Mouse (Mus musculus) adrenal gland, postnatal 10 days (tissue): Measurements from ENCODE around the gene Ube2d1. TPM values are rescaled to one million over a fixed set of nuclear protein-coding genes. Genes with fewer than 3 reads are reported as not detected.

ENCODE experiments used
- DNase-seq: peaks from one replicate; pipeline ENCODE4 v3.0.0; 2021; ENCODE audit warnings: mixed read lengths
- long read RNA-seq, 2 experiments: library from polyadenylated mRNA; stranded (forward); transcript quantifications; one replicate each; pipeline ENCODE4 v2.0.0; 2021
- total RNA-seq, 2 experiments: library from RNA; stranded (reverse); gene quantifications; 2 replicates each; pipeline ENCODE4 v1.2.3; 2021

Gene Ube2d1
- total RNA-seq: 10 to 100 TPM; 18.9 to 27.0 TPM
- long read RNA-seq, experiment 1, transcript Ube2d1-201 (7 exons, 1,431 nt): major isoform, 11 of 11 reads
- long read RNA-seq, experiment 1, partial matches to known transcripts: 0 of 11 reads
- long read RNA-seq, experiment 1, other reads (novel, unspliced or antisense): 0 of 11 reads
- long read RNA-seq, experiment 2, partial matches to known transcripts: 0 of 4 reads
- long read RNA-seq, experiment 2, other reads (novel, unspliced or antisense): 0 of 4 reads

- peak; percentile 93 for DNase-seq
Measured at GRCm38 (mm10) chr10:71285126-71285580, at the start of gene Ube2d1. Gene Ube2d1 (minus strand): TSS chr10:71285262.

DNA sequence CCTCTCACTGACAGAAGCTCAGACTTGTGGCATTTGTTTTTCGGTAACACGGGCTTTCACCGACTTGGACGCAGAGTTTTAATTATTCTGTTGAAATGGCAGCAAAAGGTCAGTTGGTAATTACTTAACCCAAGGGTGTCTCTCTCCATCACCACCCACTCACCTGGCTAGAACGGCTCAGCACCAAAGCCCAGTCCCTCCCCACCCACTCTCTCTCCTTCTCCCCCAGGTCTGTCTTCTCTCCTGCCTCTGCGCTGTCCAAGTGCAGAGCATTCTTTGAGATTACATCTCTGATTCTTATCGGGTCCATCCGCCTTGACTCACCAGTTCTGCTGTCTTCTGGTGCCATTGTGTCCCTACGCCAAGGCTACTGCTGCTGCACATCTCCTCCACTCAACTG lies 47.8 kb upstream of the Ube2d1 start:
- DNase-seq: no peak

GRCm38 (mm10) chr10:71332376-71332775 lies 47.3 kb upstream of the Ube2d1 start:
- DNase-seq: no peak

DNA sequence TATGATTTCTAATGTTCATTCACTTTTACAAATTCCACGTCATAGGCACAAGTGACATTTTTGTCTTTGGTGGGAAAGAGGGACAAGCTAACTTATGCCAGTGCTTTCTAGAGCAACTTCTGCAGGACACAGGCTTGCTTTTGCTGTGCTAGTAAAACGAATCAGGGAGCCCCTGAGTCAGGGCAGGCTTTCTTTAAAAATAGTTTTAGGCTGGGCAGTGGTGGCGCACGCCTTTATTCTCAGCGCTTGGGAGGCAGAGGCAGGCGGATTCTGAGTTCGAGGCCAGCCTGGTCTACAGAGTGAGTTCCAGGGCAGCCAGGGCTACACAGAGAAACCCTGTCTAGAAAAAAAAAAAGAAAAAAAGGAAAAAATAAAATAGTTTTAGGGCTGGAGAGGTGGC lies 46.8 kb upstream of the Ube2d1 start:
- DNase-seq: no peak

DNA sequence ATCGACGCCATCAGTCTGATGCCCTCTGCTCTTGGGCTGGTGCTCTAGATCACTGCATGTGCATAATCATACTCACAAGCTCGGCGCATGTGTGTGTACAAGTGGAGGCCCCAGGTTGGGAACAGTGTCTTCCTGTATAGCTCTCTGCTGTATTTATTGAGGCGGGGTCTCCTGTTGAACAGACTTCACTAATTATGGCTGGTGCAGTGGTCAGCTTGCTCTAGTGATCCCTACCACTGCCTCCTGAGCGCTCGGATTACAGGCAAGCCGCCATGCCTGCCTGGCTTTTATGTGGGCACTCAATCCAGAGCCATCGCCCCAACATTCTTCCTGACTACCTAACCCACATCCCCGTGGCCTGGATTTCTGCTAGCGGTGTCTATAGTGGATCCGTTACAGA lies 45.0 kb upstream of the Ube2d1 start:
- no peak for DNase-seq

DNA sequence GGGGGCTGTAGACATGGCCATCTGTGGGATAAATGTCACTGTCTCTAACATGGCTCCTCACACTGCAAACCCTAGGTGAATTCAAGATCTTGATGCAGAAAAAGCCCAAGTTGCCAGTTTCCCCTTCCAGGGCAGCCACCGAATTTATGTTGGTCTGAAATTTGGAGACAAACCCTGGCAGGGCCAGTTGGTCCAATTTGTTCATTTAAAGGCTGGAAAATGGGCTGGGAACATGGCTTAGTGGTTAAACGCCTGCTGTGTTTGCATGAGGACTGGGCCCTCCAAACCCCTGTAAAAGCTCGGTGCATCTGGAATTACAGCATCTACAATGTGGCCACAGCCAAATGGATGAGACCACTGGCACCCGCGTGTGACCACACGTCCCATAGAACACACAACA lies 44.2 kb upstream of the Ube2d1 start:
- no peak for DNase-seq

DNA sequence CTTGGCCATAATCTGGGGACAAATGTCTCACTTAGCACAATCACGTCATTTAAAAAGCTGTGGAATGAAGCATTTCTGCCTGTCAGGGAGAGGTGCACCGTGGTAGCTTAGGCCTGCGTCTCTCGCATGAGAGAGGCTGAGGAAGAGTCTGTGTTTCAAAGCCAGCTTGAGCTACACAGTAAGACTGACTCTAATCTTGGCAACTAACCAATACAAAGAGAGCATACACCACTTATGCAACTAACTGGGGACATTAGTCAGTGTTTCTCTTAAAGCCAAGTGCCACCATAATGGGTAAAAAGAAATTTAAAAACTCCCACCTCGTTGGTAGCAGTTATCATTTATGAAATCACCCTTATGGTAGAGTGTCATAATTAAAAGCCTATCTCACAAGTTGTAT lies 43.8 kb upstream of the Ube2d1 start:
- no peak for DNase-seq

GRCm38 (mm10) chr10:71328382-71328781 lies 43.3 kb upstream of the Ube2d1 start:
- no peak for DNase-seq

DNA sequence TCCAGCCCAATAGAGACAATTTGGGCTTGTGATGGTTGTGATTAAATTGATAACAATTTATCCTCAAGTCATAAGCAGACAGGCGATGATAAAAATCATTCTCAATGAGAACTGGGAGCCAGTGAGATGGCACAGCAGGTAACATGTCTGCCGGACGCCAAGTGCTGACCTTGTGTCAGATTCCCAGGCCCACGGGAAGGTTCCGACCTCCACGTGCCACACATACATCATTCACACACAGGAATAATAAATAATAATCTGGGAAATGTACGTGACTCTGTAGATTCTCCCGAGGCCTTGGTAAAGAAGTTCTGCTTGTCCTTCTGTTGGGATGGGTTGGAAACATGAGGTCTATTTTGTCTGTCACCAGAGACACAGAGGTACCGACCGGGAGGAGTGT lies 42.3 kb upstream of the Ube2d1 start:
- DNase-seq: no peak

GRCm38 (mm10) chr10:71326789-71327188 lies 41.7 kb upstream of the Ube2d1 start:
- peak; percentile 80 for DNase-seq

DNA sequence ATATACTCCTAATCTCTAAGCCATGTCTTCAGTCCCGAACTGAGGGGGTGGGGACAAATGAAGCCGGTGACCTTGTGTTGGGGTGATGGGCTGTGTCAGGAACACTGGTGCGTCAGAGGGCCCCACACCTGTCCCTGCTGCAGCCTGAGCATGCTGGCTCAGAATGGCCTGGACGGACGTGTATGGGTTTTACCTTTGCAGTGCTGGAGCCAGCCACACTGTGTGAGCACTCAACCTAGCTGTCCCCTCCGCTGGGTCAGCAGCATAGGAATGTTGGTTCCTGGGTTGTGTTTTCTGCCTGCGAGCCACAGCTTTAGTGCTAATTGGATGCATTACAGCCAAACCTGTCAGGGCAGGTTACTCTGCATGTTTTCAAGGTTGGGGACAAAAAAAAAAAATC lies 41.1 kb upstream of the Ube2d1 start:
- no peak for DNase-seq

GRCm38 (mm10) chr10:71323669-71324068 lies 38.6 kb upstream of the Ube2d1 start:
- no peak for DNase-seq

GRCm38 (mm10) chr10:71316497-71316896 lies 31.4 kb upstream of the Ube2d1 start:
- DNase-seq: no peak

- DNase-seq: no peak
Measured at GRCm38 (mm10) chr10:71316056-71316455, 31.0 kb upstream of the Ube2d1 start.

GRCm38 (mm10) chr10:71314596-71314995 lies 29.5 kb upstream of the Ube2d1 start:
- no peak for DNase-seq

DNA sequence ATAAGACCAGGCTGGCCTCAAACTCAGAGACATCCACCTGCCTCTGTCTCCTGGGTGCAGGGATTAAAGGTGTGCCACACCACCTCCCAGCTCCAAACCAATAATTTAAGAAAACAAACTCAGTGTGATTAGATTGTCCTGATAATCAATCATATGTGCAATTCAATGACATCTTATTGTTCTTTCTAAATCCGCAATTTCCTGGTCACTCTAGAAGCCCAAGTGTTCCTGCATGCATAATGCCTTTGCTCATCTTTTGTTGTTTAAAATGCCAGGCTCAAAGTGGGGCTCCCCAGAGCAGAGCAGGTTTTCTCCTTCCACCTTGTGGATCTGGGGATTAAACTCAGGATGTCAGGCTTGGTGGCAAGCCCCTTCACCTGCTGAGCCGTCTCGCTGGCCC lies 25.2 kb upstream of the Ube2d1 start:
- DNase-seq: no peak

DNA sequence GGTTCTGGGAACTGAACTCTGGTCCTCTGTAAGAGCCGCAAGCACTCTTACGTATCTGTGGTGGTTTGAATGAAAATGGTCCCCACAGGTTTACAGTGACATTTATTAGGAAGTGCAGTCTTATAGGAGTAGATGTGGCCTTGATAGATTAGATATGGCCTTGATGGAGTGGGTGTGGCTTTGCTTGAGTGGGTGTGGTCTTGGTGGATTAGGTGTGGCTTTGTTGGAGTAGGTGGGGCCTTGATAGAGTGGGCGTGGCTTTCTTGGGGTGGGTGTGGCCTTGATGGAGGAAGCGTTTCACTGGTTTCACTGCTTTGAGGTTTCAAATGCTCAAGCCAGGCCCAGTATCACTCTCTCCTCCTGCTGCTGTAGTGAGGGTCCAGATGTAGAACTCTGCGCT lies 23.1 kb upstream of the Ube2d1 start:
- no peak for DNase-seq

GRCm38 (mm10) chr10:71306759-71307158 lies 21.7 kb upstream of the Ube2d1 start:
- no peak for DNase-seq

GRCm38 (mm10) chr10:71306190-71306589 lies 21.1 kb upstream of the Ube2d1 start:
- DNase-seq: peak; percentile 62

GRCm38 (mm10) chr10:71302490-71302889 lies 17.4 kb upstream of the Ube2d1 start:
- DNase-seq: no peak

- DNase-seq: no peak
Measured at GRCm38 (mm10) chr10:71300161-71300560, 15.1 kb upstream of the Ube2d1 start.

GRCm38 (mm10) chr10:71293245-71293644 lies 8.2 kb upstream of the Ube2d1 start:
- DNase-seq: no peak

DNA sequence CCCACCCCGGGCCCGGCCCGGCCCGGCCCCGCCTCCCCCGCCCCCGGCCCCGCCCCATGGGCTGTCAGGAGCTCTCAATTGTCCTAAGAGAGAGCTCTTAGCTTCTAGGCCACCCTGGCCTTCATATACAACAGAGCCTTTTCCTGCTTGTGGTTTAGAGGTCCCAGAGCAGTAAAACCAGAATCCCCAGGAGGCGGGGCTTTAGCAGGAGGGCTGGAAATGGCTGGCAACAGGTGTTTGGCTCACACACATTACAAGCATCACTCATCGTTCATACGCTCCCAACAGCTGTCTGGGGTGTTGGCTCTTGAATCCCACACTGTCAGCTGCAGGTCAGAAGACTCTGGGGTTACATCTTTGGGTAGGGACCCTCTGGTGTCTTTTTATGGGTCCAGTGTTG lies 7.2 kb upstream of the Ube2d1 start:
- no peak for DNase-seq

DNA sequence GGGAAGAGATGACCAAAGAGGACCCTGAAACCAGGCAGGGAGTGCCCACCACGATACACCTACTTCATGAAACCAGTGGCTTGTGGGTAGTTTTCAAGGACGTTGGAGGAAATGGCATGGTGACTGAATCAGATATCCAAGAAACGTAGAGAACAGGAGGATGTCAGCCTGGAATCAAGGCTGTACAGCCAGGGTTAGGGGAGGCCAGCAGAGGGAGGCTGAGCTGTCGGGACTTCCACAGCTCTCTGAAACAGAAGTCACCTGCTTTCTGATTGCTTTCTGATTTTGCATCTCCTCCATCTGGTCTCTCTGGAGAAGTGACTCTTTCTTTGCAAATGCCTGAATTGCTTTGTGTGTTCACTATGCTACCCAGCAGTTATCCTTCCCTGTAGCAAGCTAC lies 6.7 kb upstream of the Ube2d1 start:
- no peak for DNase-seq

DNA sequence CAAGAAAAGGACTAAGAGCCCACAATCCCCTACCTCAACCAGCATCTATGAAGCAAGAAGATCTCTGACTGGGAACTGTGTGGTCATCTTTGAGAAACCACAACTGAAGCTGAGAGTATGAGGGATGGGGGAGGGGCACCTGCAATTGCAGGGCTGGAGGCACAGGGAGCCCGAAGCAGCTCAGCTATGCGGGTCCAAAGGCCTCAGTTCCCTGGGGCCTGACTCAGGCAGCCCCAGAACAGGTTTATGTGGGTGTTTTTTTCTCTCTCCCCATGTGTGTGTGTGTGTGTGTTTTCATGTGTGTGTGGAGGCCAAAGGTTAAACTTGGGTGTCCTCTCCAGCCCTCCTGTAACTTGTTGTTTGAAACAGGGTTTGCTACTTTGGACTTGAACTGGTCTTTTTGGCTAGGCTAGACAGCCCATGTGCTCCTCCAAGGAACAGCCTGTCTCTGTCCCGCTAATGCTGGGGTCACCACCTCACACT lies 6.2 kb upstream of the Ube2d1 start:
- no peak for DNase-seq
